Mouse (Mus musculus) fat pad, adult 2 months (tissue): Measurements from ENCODE around the gene Hoxd8.
A peak's percentile ranks its signal among the peaks of the same experiment; 100 is the strongest.

Experiments
- DNase-seq: peaks from one replicate; pipeline ENCODE4 v3.0.0-alpha.2; 2011; ENCODE audit warnings: low read depth, low spot score; ENCODE audit errors: extremely low read depth

Gene Hoxd8

DNA sequence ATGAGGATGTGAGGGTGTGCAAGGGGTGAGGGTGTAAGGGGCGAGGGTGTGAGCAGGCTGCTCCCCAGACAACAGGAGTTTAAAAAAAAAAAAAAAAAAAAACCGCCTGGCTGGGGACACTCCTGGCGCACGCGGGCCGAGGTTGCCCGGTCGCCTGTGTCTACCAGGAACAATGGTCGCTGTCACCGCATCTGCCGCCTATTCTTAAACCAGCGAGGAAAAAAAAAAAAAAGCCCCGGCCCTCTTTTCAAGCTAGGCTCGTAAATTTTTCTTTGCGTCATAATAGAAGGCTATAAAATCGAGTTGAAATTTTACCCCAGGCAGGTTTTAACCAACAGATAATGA, 28.9 kb downstream of the Hoxd8 start:
- DNase-seq = no peak

DNA sequence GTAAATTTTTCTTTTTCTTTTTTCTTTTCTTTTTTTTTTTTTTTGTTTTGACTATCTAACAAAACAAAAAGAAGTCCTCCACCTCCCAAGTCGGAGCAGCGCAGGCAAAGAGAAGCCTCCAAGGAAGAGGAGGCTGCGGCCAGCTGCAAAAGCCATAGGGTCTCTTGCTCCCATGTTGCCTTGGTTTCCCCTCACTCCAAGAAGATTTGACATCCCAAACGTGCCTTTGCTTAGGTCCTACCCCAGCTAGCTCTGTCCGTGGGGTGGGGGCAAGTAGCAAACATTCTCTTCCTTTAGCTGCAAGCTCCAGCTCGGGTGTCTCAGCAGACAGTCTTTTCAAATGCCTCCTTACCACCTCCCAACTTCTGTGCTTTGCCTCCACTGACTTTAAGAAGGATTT, 29.4 kb downstream of the Hoxd8 start:
- DNase-seq = no peak

DNA sequence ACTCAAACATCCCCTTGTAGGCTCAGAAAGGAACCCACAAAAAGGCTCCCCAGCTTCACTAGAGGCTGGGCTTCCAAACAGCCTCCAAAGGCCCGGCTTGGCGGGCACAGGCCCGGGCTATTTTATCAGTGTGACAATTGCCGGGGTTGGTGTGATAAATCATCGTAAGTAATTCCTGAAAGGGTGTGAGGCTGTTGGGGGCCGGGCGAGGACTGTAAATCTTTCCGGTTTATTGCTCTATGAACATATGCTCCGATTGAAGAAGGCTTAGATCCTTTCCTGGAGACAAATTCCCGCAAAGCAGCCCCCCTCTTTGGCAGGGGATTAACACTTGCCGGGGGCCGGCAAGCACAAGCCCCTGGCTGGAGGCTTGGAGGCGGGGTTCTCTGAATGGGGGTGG, 30.0 kb downstream of the Hoxd8 start:
- no peak for DNase-seq

- DNase-seq = no peak
These were observed 30.8 kb downstream of the Hoxd8 start for GRCm38 (mm10) chr2:74734996-74735811.

DNA sequence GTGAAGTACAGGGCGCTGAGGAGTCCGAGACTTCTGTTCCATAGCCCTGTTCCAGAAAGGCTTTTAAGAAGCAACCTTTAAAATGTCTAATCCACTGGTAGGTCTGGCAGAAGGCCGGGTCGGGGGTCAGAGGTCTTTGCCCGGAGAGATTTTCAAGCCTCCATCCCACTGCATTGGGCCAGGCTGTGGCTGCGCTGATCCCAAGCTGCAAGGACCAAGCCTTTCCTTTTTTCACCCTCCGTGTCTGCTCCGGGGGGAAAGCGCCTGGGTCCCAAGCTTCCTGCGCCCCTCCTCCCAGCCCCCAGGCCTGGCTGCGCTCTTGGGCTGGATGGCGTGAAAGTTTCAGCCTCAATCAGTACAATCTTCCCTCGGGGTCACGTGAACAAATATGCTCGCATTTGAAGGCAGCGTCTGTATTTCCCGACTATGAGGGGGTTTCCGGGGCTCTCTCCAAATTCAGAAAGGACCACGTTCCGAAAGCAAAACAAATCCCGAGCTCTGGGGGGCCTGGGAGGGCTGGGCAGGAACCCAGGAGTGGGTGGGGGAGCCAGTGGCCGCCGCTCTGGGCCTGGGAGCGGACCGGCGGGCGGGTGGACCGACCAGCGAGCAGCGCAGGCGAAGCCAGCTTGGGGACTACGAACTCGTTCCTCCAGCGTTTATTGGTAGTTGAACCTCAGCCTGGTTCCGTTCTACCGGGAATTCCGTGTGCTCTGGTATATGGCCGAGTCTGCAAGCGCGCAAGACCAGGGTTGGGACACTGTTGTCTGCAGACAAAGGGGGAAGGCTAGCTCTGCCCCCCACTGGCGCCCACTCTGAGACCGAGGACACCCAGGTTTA, 31.7 kb downstream of the Hoxd8 start:
- DNase-seq = no peak

DNA sequence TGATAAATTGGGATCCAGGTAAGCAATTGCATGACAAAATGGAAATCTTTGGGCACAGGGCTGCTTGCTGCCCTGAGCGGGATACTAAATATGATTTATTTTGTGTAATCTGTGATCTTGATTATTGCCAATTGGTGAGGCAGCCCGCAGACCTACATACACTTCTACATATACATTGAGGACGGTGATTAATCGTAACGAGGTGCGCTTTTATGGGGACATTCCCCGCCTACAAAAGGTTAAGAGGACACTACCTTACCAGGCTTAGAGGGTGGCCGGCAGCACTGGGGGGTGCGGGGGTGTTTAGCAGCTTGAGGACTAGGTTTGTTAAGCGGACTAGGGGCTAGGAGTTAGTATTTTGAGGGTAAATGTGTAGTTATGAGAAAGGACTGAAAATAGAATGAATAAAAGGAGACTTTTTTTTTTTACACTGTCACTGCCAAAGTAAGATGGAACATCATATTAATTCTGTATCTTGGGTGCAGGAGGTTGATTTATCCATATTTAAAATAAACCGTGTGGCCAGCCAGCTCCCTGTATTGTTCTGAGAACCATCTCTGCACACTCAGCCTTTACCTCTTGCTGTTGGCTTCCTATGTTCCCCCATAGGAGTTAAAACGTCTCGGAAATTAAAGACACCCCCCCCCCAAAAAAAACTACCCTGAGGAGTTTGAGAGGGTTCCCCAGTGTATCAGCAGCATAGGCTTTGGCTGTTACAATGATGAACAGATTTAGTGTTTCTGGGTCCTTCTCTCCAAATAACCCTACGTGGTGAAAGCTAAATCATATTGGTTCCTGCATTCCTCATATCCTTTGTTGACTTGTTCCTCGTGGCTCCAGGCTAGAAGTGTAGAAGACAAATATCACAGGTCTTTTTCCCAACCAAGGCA, 32.5 kb downstream of the Hoxd8 start:
- no peak for DNase-seq

DNA sequence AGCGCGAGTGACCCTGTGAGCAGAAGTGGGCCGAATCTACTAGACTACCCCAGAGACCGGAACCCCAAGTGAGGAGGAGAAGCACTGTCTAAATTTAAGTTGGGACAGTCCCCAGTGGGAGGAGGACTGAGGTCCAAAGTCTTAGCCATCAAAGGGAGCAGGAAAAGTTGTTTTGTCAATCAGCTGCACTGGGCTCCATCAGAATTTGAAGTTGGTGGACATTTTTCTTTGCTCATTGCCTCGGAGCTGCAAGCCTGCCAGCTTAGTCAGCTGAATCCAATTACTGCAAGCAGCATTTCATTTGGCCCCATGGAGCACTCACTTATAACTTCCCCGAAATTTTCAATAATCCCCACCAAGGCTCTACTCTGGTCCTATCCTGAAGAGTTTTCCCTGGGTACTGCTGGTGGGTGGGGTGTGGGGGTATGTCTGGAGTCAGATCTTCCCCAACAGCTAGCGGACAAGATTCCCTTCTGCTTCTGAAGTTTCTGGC, 33.2 kb downstream of the Hoxd8 start:
- DNase-seq = no peak

DNA sequence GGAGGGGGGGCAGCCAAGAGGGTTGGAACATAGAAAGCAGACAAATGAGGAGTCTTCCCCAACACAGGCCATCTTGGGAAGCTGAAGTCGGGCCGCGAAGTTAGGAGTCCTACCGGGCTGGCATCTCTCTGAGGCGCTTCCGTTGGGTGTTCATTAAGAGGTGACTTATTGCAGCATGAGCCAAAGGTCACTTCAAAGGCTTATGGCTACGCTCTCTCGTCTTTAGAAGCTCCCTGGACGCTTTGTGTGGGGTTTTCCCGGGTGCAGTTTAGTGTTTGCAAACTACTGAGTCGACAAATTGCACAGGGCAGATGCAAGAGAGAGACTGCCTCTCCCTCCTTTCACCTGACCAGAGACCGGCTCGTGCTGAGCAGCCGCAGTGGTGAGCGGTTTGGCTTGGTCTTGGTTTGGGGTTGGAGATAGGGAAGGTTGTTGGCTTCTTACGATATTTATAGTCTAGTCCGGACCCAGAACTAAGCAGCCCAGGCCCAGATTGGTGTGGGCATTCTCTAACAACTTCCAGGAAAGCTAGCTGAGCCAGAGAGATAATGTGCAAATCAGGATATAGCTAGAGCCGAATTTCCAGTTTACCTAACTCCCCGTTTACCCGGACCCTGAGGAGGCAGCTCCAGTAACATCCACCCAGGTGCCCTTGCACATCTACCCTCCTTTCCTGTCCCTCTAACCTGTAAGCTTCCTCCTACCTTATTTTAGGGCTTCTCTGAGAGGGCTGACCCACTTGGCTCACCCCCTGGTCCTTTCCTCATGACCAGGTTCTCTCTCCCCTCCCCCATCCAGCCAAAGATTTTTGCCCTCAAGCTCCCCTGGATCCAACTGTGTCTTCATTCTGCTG, 34.4 kb downstream of the Hoxd8 start:
- DNase-seq = peak; percentile 89

- no peak for DNase-seq
These were observed 35.0 kb downstream of the Hoxd8 start for GRCm38 (mm10) chr2:74739476-74739800.

DNA sequence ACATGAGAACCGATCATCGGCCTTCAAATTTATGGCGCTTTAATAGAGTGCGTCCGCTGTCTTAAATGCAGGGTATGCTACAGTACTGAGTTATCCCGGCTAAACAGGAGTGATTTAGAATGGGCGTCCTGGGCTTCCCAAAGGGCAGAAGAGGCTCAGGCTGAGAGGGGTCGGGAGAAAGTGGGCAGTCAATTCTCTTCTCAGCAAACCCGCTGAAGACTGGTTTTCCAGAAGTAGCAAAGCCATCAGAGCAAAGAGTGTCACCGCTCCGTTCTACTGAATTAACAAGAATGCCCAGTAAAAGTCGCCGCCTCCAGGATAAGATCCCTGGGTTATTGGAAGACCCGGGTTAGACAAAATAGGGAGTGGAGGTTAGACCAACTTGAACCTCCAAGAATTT, 35.5 kb downstream of the Hoxd8 start:
- DNase-seq = no peak

- no peak for DNase-seq
These were observed 36.1 kb downstream of the Hoxd8 start for GRCm38 (mm10) chr2:74740311-74741091.

- DNase-seq = no peak
These were observed 37.0 kb downstream of the Hoxd8 start for GRCm38 (mm10) chr2:74741252-74741978.

- no peak for DNase-seq
These were observed 37.5 kb downstream of the Hoxd8 start for GRCm38 (mm10) chr2:74741979-74742277.

GRCm38 (mm10) chr2:74745540-74746297, 41.3 kb downstream of the Hoxd8 start:
- DNase-seq = no peak

DNA sequence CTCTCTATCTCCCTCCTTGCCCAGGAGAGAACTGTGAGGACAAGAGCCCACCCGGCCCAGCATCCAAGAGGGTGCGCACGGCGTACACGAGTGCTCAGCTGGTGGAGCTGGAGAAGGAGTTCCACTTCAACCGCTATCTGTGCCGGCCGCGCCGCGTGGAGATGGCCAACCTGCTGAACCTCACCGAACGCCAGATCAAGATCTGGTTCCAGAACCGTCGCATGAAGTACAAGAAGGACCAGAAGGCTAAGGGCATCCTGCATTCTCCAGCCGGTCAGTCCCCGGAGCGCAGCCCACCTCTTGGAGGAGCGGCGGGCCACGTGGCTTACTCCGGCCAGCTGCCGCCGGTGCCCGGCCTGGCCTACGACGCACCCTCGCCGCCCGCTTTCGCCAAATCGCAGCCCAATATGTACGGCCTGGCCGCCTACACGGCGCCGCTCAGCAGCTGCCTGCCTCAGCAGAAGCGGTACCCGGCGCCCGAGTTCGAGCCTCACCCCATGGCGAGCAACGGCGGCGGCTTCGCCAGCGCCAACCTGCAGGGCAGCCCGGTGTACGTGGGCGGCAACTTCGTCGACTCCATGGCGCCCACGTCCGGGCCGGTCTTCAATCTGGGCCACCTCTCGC, 42.0 kb downstream of the Hoxd8 start:
- DNase-seq = no peak

GRCm38 (mm10) chr2:74747006-74747405, 42.6 kb downstream of the Hoxd8 start:
- DNase-seq = no peak

DNA sequence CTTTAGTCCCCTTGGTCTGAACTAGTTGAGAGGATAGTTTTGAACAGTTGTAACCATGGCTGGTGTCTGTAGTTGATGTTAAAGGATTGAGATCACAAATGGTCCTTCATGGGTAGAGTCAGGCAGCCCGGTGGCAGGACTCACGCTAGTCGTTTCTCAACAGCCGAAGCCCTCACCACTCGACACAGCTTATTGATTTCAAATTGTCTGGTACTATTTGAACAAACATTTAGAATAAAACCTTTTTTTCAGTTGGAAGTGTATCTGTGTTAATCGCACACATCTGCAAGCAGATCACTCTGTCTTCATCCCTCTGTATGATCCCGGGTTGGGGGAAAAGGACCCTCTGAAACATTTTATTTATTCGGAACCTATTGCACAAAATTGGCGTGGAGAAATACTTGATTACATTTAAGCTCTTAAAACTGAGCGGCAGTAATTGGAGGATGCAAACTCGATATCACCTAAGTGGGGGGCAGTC, 43.3 kb downstream of the Hoxd8 start:
- no peak for DNase-seq
